Mouse (Mus musculus): ENCODE results near the gene Gmfb. TPM values are rescaled to one million over a fixed set of nuclear protein-coding genes. Genes with fewer than 3 reads are reported as not detected.

Gmfb gene
- total RNA-seq, 2 experiments from 2014 or later: 34.7 to 37.4 TPM

- intact Hi-C loops (cut with DNase I): no loop called here
- no peak for DNase-seq
Measured at GRCm38 (mm10) chr14:46759970-46760354, 62.1 kb downstream of the Gmfb start.

Other genes with a start within 250 kb of the Gmfb start
- gene Cdkn3, start 61.7 kb downstream of the Gmfb start, total RNA-seq (2021): 1 to 10 TPM; 2.9 to 4.8 TPM
- gene Cnih1, start 33.8 kb downstream of the Gmfb start, total RNA-seq (2021): 10 to 100 TPM; 48.6 to 52.3 TPM
- 10 to 100 TPM; 38.4 to 38.5 TPM for gene Cgrrf1, start 9.9 kb upstream of the Gmfb start, total RNA-seq (2021)
- 10 to 100 TPM; 53.4 to 54.8 TPM for gene Samd4, start 60.6 kb upstream of the Gmfb start, total RNA-seq (2021)

Data from heart, postnatal 14 days (tissue).